Mouse (Mus musculus) adrenal gland, postnatal 25 days (tissue): ENCODE data around the gene Aqp8. TPM values are rescaled to one million over a fixed set of nuclear protein-coding genes. Genes with fewer than 3 reads are reported as not detected.

Experiments used
- DNase-seq: peaks from one replicate; pipeline ENCODE4 v3.0.0; 2021; ENCODE audit warnings: mixed read lengths
- total RNA-seq: library from RNA; stranded (reverse); gene quantifications from 2 replicates; pipeline ENCODE4 v1.2.3, GENCODE M21; 2021

The Aqp8 gene
- total RNA-seq, 1 experiment from 2014 or later = not detected

DNA sequence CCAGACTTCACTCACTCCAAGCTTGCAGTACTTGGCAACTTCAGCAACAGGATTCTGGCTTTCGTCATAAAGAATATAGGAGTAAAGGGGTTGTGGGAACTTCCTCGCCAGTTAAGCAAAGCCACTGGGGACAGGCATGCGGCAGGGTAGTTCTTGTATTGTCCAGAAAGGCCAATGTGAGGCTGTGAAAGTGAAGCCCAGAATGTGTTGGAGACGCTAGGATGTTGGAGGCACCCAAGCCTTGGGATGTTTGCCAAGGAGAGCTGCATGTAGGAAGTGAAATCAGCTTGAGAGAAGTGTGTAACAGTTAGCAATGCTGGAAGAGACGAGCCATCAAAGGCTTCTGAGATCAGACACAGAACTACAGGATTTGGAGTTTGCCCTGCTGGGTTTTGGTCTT, 25.6 kb downstream of the Aqp8 start:
- no peak for DNase-seq

DNA sequence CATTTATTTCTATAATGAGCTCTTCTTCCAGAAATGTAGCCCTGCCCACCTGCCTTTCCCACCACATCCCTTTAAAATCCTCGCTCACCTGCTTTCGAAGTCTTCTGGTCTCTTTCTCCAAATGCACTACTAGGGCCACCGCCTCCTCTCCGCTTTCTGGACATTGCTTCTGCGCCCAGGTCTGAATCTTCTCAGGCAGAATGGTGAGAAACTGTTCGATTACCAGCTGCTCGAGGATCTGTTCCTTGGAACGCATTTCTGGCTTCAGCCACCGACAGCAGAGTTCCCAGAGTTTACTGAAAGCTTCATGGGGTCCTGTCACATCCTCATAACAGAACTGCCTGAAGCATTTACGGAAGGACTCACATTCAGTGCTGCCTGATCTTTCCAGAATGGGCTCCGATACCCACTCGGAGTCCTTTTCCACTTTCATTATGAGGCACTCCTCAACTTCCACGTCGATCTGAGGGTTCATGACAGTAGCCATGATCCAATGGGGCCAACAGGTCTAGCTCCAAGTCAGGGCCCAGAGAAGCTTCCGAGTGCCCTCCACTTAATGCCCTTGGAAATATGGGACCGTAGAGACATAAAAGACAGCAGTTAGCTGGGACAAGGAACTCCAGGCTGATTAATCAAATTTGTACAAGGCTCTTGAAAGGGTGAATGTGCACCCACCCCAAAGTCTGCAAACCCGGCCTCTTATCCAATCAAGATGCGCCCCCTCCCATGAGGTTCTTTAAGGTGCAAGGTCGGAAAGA, 37.6 kb downstream of the Aqp8 start:
- no peak for DNase-seq

DNA sequence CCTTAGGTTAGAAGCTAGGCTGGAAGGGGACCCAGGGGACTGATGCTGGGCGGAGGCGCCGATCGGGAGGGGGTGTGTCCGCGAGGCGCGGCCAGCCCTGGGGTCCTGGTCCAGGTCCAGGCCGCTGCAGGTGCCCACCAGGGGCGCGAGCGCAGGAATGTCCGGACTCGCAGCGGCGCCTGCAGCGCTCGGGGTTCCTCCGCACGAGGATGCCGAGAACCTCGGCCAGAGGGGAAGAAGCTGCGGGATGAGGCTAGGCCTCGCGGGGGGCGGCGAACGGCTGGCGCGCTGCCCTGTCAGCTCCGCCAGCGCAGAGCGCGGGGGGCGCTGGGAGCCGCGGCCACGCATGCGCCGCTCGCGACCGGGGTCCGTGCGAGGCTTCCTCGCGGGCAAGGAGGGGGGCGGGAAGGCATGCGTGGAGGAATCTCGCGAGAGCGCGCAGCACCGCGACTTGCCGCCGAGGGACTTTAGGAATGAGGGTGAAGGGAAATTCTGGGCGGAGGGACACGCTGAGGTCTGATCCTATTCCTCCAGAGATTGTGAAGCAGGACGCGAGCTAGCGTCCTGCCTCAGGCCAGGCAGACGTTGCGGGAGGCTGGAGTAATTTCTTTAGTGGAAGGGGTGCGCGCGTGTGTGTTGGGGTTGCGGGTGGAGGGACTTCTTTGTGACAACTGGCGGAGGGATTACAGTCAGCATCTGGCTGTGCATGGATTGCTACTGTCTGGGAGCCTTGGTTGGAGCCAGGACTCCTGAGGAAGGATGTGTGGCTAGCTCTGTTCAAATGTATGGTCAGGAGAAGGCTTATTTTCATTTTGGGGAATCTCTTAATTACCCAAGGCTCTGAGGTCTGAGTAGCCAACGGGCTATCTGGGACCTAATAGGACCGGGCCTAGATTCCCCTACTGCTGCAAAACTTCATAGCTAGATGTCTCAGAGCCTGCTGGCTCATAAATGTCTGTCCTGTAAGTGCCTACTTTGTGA, 38.4 kb downstream of the Aqp8 start, which contains the start of gene Zkscan2:
Gene Zkscan2 (minus strand): TSS at position 211 of the 981 bp plus-strand sequence.
- peak; percentile 80 for DNase-seq

DNA sequence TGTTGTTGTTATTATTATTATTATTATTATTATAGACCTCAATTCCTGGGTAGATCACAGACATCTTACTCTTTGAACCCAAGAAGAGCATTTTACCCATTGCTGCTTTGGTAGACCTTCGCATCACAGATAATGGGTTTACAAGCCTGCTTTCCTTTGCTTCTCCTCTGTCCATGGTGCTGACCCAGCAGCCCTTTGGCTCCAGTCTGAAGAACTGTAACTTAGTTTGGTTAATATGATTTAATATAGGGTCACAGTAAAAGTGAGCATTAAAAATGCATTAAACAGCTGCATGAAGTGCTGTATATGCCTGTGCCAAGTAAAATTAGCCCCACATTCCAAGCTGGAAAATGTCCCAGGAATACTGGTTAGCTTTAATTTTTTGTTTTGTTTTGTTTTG, 41.3 kb downstream of the Aqp8 start:
- peak; percentile 56 for DNase-seq

DNA sequence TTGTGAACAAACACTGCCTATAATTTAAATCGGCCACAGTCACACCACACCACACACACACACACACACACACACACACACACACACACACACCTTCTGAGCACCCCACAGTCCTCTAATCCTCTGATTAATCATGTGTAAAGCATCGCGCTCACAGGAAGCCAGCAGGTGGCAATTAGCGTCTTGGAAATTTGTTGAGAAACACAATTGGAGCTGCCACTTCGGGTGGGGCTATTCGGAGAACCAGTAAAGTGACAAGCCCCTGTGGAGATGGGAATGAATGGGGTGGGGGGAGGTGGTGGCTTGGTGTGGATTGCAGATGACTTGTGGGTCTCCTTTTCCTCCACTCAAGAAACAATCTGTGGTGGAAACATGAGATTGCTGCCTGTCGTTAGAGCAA, 45.9 kb downstream of the Aqp8 start:
- no peak for DNase-seq

Other genes starting within 250 kb of the Aqp8 start
- not detected in 2 replicates for gene Slc5a11, start 247.5 kb upstream of the Aqp8 start, total RNA-seq
- 20.9 and 34.2 TPM in 2 replicates for gene Lcmt1, start 92.5 kb upstream of the Aqp8 start, total RNA-seq
- 70.8 and 76.6 TPM in 2 replicates for gene Arhgap17, start 92.4 kb upstream of the Aqp8 start, total RNA-seq
- gene Zkscan2, start 38.2 kb downstream of the Aqp8 start, total RNA-seq = 2.0 and 3.1 TPM in 2 replicates